Mouse (Mus musculus) stomach, postnatal 0 days (tissue): ENCODE data around the gene Sapcd1. TPM values are rescaled to one million over a fixed set of nuclear protein-coding genes. Genes with fewer than 3 reads are reported as not detected.
A peak's percentile ranks its signal among the peaks of the same experiment; 100 is the strongest.

Experiments
- ATAC-seq: fragments of 200-750 bp; cut with Nextera tagmentation; 2 replicates; pipeline ENCODE4 v1.8.0; 2017; ENCODE audit not compliant: low FRiP score, low TSS enrichment
- DNase-seq: peaks from one replicate; pipeline ENCODE4 v3.0.0-alpha.2; 2016; ENCODE audit warnings: low spot score
- H3K27ac ChIP-seq: fragments of 300-500 bp; sonication (generic); replicated peaks from 2 replicates; pipeline ENCODE4 v1.5.1; 2014; ENCODE audit warnings: mild to moderate bottlenecking, control low read depth
- H3K27me3 ChIP-seq: fragments of 300-500 bp; sonication (generic); 2 replicates; pipeline ENCODE4 v1.6.1; 2014; ENCODE audit warnings: low read length; ENCODE audit not compliant: control insufficient read depth, insufficient read depth
- H3K36me3 ChIP-seq: fragments of 300-500 bp; sonication (generic); 2 replicates; pipeline ENCODE4 v1.6.1; 2014; ENCODE audit warnings: low read length, mixed read lengths; ENCODE audit not compliant: control insufficient read depth, insufficient read depth
- H3K4me1 ChIP-seq: fragments of 300-500 bp; sonication (generic); replicated peaks from 2 replicates; pipeline ENCODE4 v1.6.1; 2014; ENCODE audit warnings: antibody characterized with exemption; ENCODE audit not compliant: control insufficient read depth, insufficient read depth
- H3K4me2 ChIP-seq: fragments of 300-500 bp; sonication (generic); replicated peaks from 2 replicates; pipeline ENCODE4 v1.6.1; 2014; ENCODE audit warnings: low read depth, mild to moderate bottlenecking, control low read depth, moderate library complexity
- H3K4me3 ChIP-seq: fragments of 300-500 bp; sonication (generic); 2 replicates; pipeline ENCODE4 v1.5.1; 2014; ENCODE audit warnings: low read depth, low read length, control low read depth
- H3K9ac ChIP-seq: fragments of 300-500 bp; sonication (generic); 2 replicates; pipeline ENCODE4 v1.6.1; 2014; ENCODE audit warnings: mild to moderate bottlenecking, low read length, control low read depth, mixed read lengths
- H3K9me3 ChIP-seq: fragments of 300-500 bp; sonication (generic); 2 replicates; pipeline ENCODE4 v1.6.1; 2016; ENCODE audit warnings: low read length; ENCODE audit not compliant: control insufficient read depth
- CTCF ChIP-seq: IDR thresholded peaks from 2 replicates; pipeline ENCODE4 v1.5.1; 2016; ENCODE audit warnings: antibody characterized with exemption, low read depth, mild to moderate bottlenecking, moderate library complexity
- EP300 ChIP-seq: optimal IDR thresholded peaks from 2 replicates; pipeline ENCODE3; 2016; ENCODE audit warnings: antibody characterized with exemption
- WGBS: fragments of 180-500 bp; shearing (Covaris S2); extraction: QIAGEN DNeasy Blood & Tissue Kit; methylation state at CpG from one replicate; pipeline ENCODE4 v1.1.7; 2014; 5-methylcytosine and 5-hydroxymethylcytosine counted together
- polyA plus RNA-seq: library from polyadenylated mRNA; unstranded; fragments of >200 nt; fragmentation: Nextera tagmentation; extraction: Ambion mirVana; gene quantifications from 2 replicates; pipeline ENCODE4 v1.2.1, GENCODE M21; 2015

The Sapcd1 gene
- polyA plus RNA-seq, 1 experiment from 2014 or later = 8.0 TPM

DNA sequence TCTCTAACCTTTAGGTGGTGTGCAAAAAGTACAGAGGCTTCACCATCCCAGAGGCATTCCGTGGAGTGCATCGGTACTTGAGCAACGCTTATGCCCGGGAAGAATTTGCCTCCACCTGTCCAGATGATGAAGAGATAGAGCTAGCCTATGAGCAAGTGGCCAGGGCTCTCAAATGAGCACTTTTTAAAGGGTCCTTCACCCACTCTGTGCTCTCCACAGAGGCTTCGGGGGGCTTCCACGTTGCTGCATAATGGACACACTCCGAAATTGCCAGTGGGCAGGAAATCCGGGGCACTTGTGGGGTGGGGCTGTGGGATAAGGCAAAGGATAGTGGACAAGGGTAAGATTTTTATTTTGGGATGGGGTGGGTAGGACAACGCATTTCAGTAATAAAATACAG, 30.5 kb upstream of the Sapcd1 start:
- ATAC-seq (no peak), DNase-seq (no peak)
- Histone ChIP-seq H3K27ac (peak overlapping the region; percentile 63), H3K9me3 (no peaks in the 10 kb centered on the region), H3K4me1 (no peaks in the 10 kb centered on the region), H3K27me3 (no peaks in the 10 kb centered on the region), H3K36me3 (peaks cover 34% of the 10 kb centered on the region), H3K9ac (peak overlapping the region; percentile 38; the same call in 1 of the 2 replicates), H3K4me2 (peak overlapping the region; percentile 63; the same call in 1 of the 2 replicates), H3K4me3 (0 out of 2 replicates have a peak overlapping the region, but pooled peaks have one; percentile 65)
- TF ChIP-seq CTCF (no peak), EP300 (no peak)
- 44% methylated on average over 9 of the region's 9 CpGs for WGBS

DNA sequence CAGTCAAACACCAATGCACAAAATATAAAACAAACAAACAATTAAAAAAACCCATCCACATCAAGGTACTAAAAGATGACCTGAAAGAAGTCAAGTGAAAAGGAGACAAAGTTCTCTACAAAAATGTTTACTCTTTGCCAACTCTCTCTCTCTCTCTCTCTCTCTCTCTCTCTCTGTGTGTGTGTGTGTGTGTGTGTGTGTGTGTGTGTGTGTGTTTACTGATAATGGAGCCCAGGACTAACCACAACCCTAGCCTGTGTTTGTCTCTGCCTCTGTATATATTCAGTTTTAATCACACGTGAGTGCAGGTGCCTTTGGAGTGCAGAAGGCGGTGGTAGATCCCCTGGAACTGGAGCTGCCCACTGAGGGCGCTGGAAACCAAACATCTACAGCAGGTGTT, 29.3 kb upstream of the Sapcd1 start:
- no peak overlapping the region for H3K9ac ChIP-seq
- no peak overlapping the region for H3K27ac ChIP-seq
- 60% methylated on average over 3 of the region's 3 CpGs for WGBS
- ATAC-seq = no peak
- no peak overlapping the region for H3K4me3 ChIP-seq
- peaks cover 40% of the 10 kb centered on the region for H3K36me3 ChIP-seq
- H3K27me3 ChIP-seq = no peaks in the 10 kb centered on the region
- DNase-seq = no peak
- no peak for TF ChIP-seq EP300
- no peak for TF ChIP-seq CTCF
- H3K4me1 ChIP-seq = 0 out of 2 replicates have a peak, but pooled peaks cover 2% of the 10 kb centered on the region
- no peaks in the 10 kb centered on the region for H3K9me3 ChIP-seq
- H3K4me2 ChIP-seq = no peak overlapping the region

DNA sequence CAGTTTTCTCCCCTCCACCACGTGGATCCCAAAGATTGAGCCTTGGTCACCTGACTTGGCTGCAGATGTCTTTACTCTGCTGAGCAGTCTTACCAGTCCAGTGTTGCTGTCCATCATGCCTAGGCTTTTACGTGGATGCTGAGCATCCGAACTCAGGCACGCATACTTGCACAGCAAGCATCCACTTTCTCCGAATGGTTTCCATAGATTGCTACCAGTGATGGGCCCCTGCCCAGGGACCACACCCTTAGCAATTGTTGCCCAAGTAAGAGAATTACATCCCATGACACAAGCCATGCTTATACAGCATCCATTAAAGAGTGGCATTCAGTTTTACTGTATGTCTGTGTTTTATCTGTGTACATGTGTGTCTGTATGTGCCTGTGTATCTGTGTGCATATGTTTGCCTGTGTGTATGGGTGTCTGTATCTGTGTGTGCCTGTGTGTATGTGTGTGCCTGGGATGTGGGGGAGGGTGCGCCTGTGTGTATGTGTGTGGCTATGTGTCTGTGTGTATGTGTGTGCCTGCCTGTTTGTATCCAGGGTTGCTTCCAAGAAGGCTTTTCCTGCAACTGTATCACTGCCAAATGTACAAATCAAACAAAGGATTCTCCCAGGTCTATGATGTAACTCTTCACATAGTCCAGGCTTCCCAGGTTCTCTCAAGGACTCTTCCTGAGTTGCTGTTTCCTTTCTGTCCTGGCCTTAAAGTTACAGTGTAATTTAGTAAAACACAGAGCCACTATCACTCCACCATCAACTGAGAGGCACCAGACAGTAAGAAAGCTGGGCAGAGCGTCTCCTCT, 28.1 kb upstream of the Sapcd1 start:
- ATAC-seq (no peak), DNase-seq (no peak)
- TF ChIP-seq CTCF (no peak), EP300 (no peak)
- no peak overlapping the region for H3K4me2 ChIP-seq
- no peak overlapping the region for H3K4me3 ChIP-seq
- no peak overlapping the region for H3K9ac ChIP-seq
- H3K36me3 ChIP-seq = peaks cover 36% of the 10 kb centered on the region
- H3K9me3 ChIP-seq = no peaks in the 10 kb centered on the region
- WGBS = 83% methylated on average over 7 of the region's 7 CpGs
- H3K27me3 ChIP-seq = no peaks in the 10 kb centered on the region
- 0 out of 2 replicates have a peak, but pooled peaks cover 4% of the 10 kb centered on the region for H3K4me1 ChIP-seq
- H3K27ac ChIP-seq = no peak overlapping the region

DNA sequence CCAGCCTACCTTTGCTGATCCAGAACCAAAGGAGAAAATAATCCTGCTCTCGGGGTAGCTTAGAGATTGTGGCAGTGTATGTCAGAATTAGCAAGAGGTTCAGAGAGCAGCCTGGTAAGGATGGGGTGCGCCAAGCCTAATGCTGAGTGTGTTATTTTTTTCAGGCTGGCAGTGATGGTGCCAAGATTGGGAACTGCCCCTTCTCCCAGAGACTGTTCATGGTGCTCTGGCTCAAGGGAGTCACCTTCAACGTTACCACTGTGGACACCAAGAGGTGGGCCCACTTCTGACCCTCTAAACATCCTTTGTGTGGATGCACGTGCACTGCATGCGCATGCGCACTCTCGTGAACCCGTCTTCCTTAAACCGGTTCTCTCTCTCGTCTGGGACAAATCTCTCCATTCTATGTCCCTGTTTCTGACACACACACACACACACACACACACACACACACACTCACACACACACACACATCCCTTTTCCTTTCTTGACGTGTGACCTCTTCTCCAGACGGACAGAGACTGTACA, 24.5 kb upstream of the Sapcd1 start:
- Histone ChIP-seq H3K27ac (peak overlapping the region; percentile 99), H3K9ac (peak overlapping the region; percentile 88), H3K4me2 (peak overlapping the region; percentile 83), H3K4me1 (peaks cover 12% of the 10 kb centered on the region; the same call in 1 of the 2 replicates), H3K36me3 (peaks cover 29% of the 10 kb centered on the region), H3K9me3 (no peaks in the 10 kb centered on the region), H3K4me3 (peak overlapping the region; percentile 72), H3K27me3 (no peaks in the 10 kb centered on the region)
- no peak for ATAC-seq
- TF ChIP-seq EP300 (no peak), CTCF (no peak)
- WGBS = 57% methylated on average over 12 of the region's 12 CpGs
- no peak for DNase-seq

DNA sequence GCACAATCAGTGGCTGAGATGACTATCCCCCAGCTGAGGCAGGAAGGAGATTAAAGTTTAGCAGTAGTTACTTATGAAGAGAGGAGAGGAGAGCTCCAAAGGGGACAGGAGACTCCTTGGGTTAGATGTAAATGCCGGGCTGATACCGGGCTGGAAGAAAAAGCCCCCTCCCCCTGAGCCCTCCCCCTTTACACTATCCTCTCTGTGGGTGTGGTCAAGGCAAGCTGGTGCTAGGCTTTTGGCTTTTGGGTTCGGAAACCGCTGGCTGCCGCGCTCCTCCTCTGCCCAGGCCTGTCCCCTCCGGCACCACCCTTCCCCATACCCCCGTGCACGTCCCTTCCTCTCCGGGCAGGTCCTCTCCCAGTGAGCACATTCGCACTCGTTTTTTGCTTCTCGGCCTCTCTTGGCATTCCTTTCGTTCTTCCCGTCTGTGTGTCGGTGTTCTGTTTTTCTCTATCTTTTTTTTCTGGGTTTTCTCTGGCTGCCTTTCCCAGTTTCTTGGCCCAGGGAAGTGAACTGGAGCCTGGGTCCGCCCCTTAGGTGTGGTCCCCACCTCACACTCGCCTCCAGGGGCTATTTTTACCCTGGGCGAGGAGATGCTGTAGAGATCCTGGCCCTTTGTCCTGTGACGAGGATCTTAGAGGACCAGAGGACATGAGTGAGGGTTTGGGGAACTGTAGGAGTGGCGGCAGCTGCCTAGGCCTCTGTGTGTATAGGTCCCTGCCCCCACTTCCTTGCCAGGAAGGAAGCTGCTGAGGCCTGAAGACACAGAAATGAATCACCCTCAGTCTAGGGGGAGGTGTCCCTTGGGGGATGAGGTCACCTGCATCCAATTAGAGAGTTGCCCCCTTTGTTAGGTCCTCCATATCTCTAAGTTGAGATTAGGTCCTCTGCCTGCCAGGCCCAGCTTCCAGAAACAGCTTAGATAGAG, 23.6 kb upstream of the Sapcd1 start:
- Histone ChIP-seq H3K36me3 (peaks cover 27% of the 10 kb centered on the region), H3K4me2 (peak overlapping the region; percentile 83), H3K27me3 (no peaks in the 10 kb centered on the region), H3K4me1 (peaks cover 12% of the 10 kb centered on the region; the same call in 1 of the 2 replicates), H3K27ac (peak overlapping the region; percentile 99), H3K9ac (peak overlapping the region; percentile 88), H3K9me3 (no peaks in the 10 kb centered on the region), H3K4me3 (peak overlapping the region; percentile 72)
- ATAC-seq (peak; percentile 80), DNase-seq (peak; percentile 81)
- WGBS = 0% methylated on average over 19 of the region's 21 CpGs
- TF ChIP-seq CTCF (0 out of 2 replicates have a peak, but pooled peaks have one; percentile 2), EP300 (no peak)
